Mouse (Mus musculus) hindbrain, postnatal 0 days (tissue): ENCODE data around the gene 1700028P14Rik. TPM values are rescaled to one million over a fixed set of nuclear protein-coding genes. Genes with fewer than 3 reads are reported as not detected.

Source experiments
- ATAC-seq: fragments of 200-750 bp; cut with Nextera tagmentation; 2 replicates; pipeline ENCODE4 v1.8.0; 2017; ENCODE audit warnings: mild to moderate bottlenecking, moderate TSS enrichment, moderate library complexity
- DNase-seq: peaks from one replicate; pipeline ENCODE4 v3.0.0-alpha.2; 2015; ENCODE audit warnings: low spot score
- H3K27ac ChIP-seq: fragments of 300-500 bp; sonication (generic); 2 replicates; pipeline ENCODE4 v1.5.1; 2014; ENCODE audit warnings: mild to moderate bottlenecking
- H3K27me3 ChIP-seq: fragments of 300-500 bp; sonication (generic); 2 replicates; pipeline ENCODE4 v1.6.1; 2014; ENCODE audit warnings: low read length, mixed read lengths; ENCODE audit not compliant: insufficient read depth
- H3K36me3 ChIP-seq: fragments of 300-500 bp; sonication (generic); 2 replicates; pipeline ENCODE4 v1.6.1; 2014; ENCODE audit warnings: low read length, mixed read lengths; ENCODE audit not compliant: insufficient read depth
- H3K4me1 ChIP-seq: fragments of 300-500 bp; sonication (generic); 2 replicates; pipeline ENCODE4 v1.6.1; 2014; ENCODE audit warnings: antibody characterized with exemption, low read length, mixed read lengths; ENCODE audit not compliant: insufficient read depth
- H3K4me2 ChIP-seq: fragments of 300-500 bp; sonication (generic); 2 replicates; pipeline ENCODE4 v1.6.1; 2014; ENCODE audit warnings: low read depth, mild to moderate bottlenecking, low read length, moderate library complexity, mixed read lengths
- H3K4me3 ChIP-seq: fragments of 300-500 bp; sonication (generic); 2 replicates; pipeline ENCODE4 v1.5.1; 2014; ENCODE audit warnings: low read length
- H3K9ac ChIP-seq: fragments of 300-500 bp; sonication (generic); replicated peaks from 2 replicates; pipeline ENCODE4 v1.6.1; 2014; ENCODE audit warnings: mild to moderate bottlenecking, low read length, moderate library complexity, mixed read lengths
- H3K9me3 ChIP-seq: fragments of 300-500 bp; sonication (generic); 2 replicates; pipeline ENCODE4 v1.6.1; 2016; ENCODE audit warnings: low read length, mixed read lengths
- CTCF ChIP-seq: IDR thresholded peaks from 2 replicates; pipeline ENCODE4 v1.5.1; 2016; ENCODE audit warnings: antibody characterized with exemption, control low read depth, low read depth
- WGBS: fragments of 180-500 bp; shearing (Covaris S2); extraction: QIAGEN DNeasy Blood & Tissue Kit; methylation state at CpG from one replicate; pipeline ENCODE4 v1.1.7; 2014; 5-methylcytosine and 5-hydroxymethylcytosine counted together
- polyA plus RNA-seq: library from polyadenylated mRNA; unstranded; fragments of >200 nt; fragmentation: Nextera tagmentation; extraction: Ambion mirVana; gene quantifications from 2 replicates; pipeline ENCODE4 v1.2.1, GENCODE M21; 2015
- total RNA-seq: library from RNA; depleted of rRNA; stranded (reverse); fragments of >200 nt; gene quantifications from 2 replicates; pipeline ENCODE4 v1.2.3, GENCODE M21; 2014

1700028P14Rik gene
- total and polyA plus RNA-seq, 2 experiments from 2014 or later = 3.0 to 6.2 TPM

- H3K27ac ChIP-seq = no peak overlapping the region
- H3K4me3 ChIP-seq = no peak overlapping the region
- no peaks in the 10 kb centered on the region for H3K27me3 ChIP-seq
- 85% methylated on average over 4 of the region's 4 CpGs for WGBS
- no peak overlapping the region for H3K9ac ChIP-seq
- no peak overlapping the region for H3K4me2 ChIP-seq
- H3K4me1 ChIP-seq = no peaks in the 10 kb centered on the region
- no peaks in the 10 kb centered on the region for H3K36me3 ChIP-seq
- no peaks in the 10 kb centered on the region for H3K9me3 ChIP-seq
- ATAC-seq (no peak), DNase-seq (no peak)
- TF ChIP-seq CTCF = no peak
These were observed 109.9 kb downstream of the 1700028P14Rik start for GRCm38 (mm10) chr19:23542759-23543158.

- no peaks in the 10 kb centered on the region for H3K27me3 ChIP-seq
- no peaks in the 10 kb centered on the region for H3K36me3 ChIP-seq
- 92% methylated on average over 3 of the region's 3 CpGs for WGBS
- TF ChIP-seq CTCF = no peak
- H3K27ac ChIP-seq = no peak overlapping the region
- H3K9me3 ChIP-seq = no peaks in the 10 kb centered on the region
- ATAC-seq (no peak), DNase-seq (no peak)
- H3K4me2 ChIP-seq = no peak overlapping the region
- H3K4me3 ChIP-seq = no peak overlapping the region
- no peak overlapping the region for H3K9ac ChIP-seq
- no peaks in the 10 kb centered on the region; the same call in 1 of the 2 replicates for H3K4me1 ChIP-seq
These were observed 116.9 kb downstream of the 1700028P14Rik start for GRCm38 (mm10) chr19:23535700-23536099.

- WGBS = 17% methylated on average over 4 of the region's 4 CpGs
- TF ChIP-seq CTCF = no peak
- Histone ChIP-seq H3K36me3 (no peaks in the 10 kb centered on the region), H3K27me3 (no peaks in the 10 kb centered on the region), H3K27ac (0 out of 2 replicates have a peak overlapping the region, but pooled peaks have one; percentile 20), H3K4me1 (no peaks in the 10 kb centered on the region; the same call in 1 of the 2 replicates), H3K4me3 (no peak overlapping the region), H3K9me3 (no peaks in the 10 kb centered on the region), H3K9ac (no peak overlapping the region), H3K4me2 (no peak overlapping the region)
- peak; percentile 73 for DNase-seq
- ATAC-seq = peak; percentile 70
These were observed 120.7 kb downstream of the 1700028P14Rik start for GRCm38 (mm10) chr19:23531899-23532298.

- Histone ChIP-seq H3K27ac (no peak overlapping the region), H3K4me3 (no peak overlapping the region), H3K9me3 (no peaks in the 10 kb centered on the region), H3K9ac (no peak overlapping the region), H3K27me3 (no peaks in the 10 kb centered on the region), H3K4me1 (no peaks in the 10 kb centered on the region), H3K36me3 (no peaks in the 10 kb centered on the region), H3K4me2 (no peak overlapping the region)
- 23% methylated on average over 1 of the region's 1 CpGs for WGBS
- ATAC-seq = no peak
- TF ChIP-seq CTCF = peak; percentile 91
- peak; percentile 68 for DNase-seq
These were observed 128.9 kb downstream of the 1700028P14Rik start for GRCm38 (mm10) chr19:23523711-23524110.

GRCm38 (mm10) chr19:23521831-23522230 lies 130.8 kb downstream of the 1700028P14Rik start:
- 90% methylated on average over 4 of the region's 4 CpGs for WGBS
- no peaks in the 10 kb centered on the region for H3K27me3 ChIP-seq
- no peak overlapping the region for H3K9ac ChIP-seq
- no peak overlapping the region for H3K4me2 ChIP-seq
- H3K27ac ChIP-seq = no peak overlapping the region
- H3K4me1 ChIP-seq = no peaks in the 10 kb centered on the region
- H3K9me3 ChIP-seq = no peaks in the 10 kb centered on the region
- H3K36me3 ChIP-seq = no peaks in the 10 kb centered on the region
- ATAC-seq = no peak
- no peak for TF ChIP-seq CTCF
- H3K4me3 ChIP-seq = no peak overlapping the region
- DNase-seq = no peak

- TF ChIP-seq CTCF = no peak
- H3K27me3 ChIP-seq = no peaks in the 10 kb centered on the region
- WGBS = 91% methylated on average over 8 of the region's 8 CpGs
- no peaks in the 10 kb centered on the region for H3K4me1 ChIP-seq
- no peaks in the 10 kb centered on the region for H3K9me3 ChIP-seq
- no peaks in the 10 kb centered on the region for H3K36me3 ChIP-seq
- H3K9ac ChIP-seq = no peak overlapping the region
- DNase-seq = no peak
- H3K4me3 ChIP-seq = no peak overlapping the region
- no peak overlapping the region for H3K27ac ChIP-seq
- no peak for ATAC-seq
- no peak overlapping the region for H3K4me2 ChIP-seq
These were observed 131.5 kb downstream of the 1700028P14Rik start for GRCm38 (mm10) chr19:23521071-23521470.

- Histone ChIP-seq H3K36me3 (no peaks in the 10 kb centered on the region), H3K4me2 (no peak overlapping the region), H3K4me1 (no peaks in the 10 kb centered on the region), H3K9me3 (no peaks in the 10 kb centered on the region), H3K4me3 (no peak overlapping the region), H3K27ac (no peak overlapping the region), H3K27me3 (no peaks in the 10 kb centered on the region), H3K9ac (no peak overlapping the region)
- DNase-seq = no peak
- WGBS = 86% methylated on average over 5 of the region's 5 CpGs
- no peak for ATAC-seq
- TF ChIP-seq CTCF = no peak
These were observed 132.0 kb downstream of the 1700028P14Rik start for GRCm38 (mm10) chr19:23520629-23521028.
